Mouse (Mus musculus) midbrain, embryonic 13.5 days (tissue): Measurements from ENCODE around the gene Epop. TPM values are rescaled to one million over a fixed set of nuclear protein-coding genes. Genes with fewer than 3 reads are reported as not detected.

Source experiments
- microRNA-seq: library from miRNA; unstranded; fragments of <30 nt; microRNA quantifications from one replicate; pipeline ENCODE4, GENCODE M21; 2016
- polyA plus RNA-seq: library from polyadenylated mRNA; unstranded; fragments of >200 nt; fragmentation: Nextera tagmentation; extraction: Ambion mirVana; gene quantifications from 2 replicates; pipeline ENCODE4 v1.2.1, GENCODE M21; 2015

Gene Epop
- polyA plus RNA-seq, 1 experiment from 2014 or later, result 4.2 TPM

Small RNAs within 50 kb of the gene (microRNA-seq; reads per million reads assigned to microRNA genes)
- gene Gm24158 (not detected), gene Mir6927 (not detected)

Other genes with a start within 250 kb of the Epop start
- 5.1 and 6.5 TPM in 2 replicates for gene Arhgap23, start 214.2 kb downstream of the Epop start, polyA plus RNA-seq
- 0.88 and 1.2 TPM in 2 replicates for gene 4933428G20Rik, start 129.4 kb downstream of the Epop start, polyA plus RNA-seq
- gene Srcin1, start 53.5 kb downstream of the Epop start, polyA plus RNA-seq, result 7.0 and 8.5 TPM in 2 replicates
- 3.1 and 3.9 TPM in 2 replicates for gene Mllt6, start 33.7 kb upstream of the Epop start, polyA plus RNA-seq
- gene Cisd3, start 56.1 kb upstream of the Epop start, polyA plus RNA-seq, result 14.4 and 16.1 TPM in 2 replicates
- gene Pcgf2, start 70.8 kb upstream of the Epop start, polyA plus RNA-seq, result 23.6 and 25.3 TPM in 2 replicates
- gene Psmb3, start 73.7 kb upstream of the Epop start, polyA plus RNA-seq, result 503 and 505 TPM in 2 replicates
- gene Pip4k2b, start 115.0 kb upstream of the Epop start, polyA plus RNA-seq, result 3.7 and 4.0 TPM in 2 replicates
- 19.0 and 19.6 TPM in 2 replicates for gene Cwc25, start 136.9 kb upstream of the Epop start, polyA plus RNA-seq
- 0.81 and 1.1 TPM in 2 replicates for gene 1700001P01Rik, start 146.2 kb upstream of the Epop start, polyA plus RNA-seq
- 363 and 377 TPM in 2 replicates for gene Rpl23, start 152.7 kb upstream of the Epop start, polyA plus RNA-seq
- gene Lasp1, start 169.3 kb upstream of the Epop start, polyA plus RNA-seq, result 136 and 137 TPM in 2 replicates
- 23.2 and 24.8 TPM in 2 replicates for gene B230217C12Rik, start 211.1 kb upstream of the Epop start, polyA plus RNA-seq